Mouse (Mus musculus) hindbrain, embryonic 12.5 days (tissue): ENCODE measurements around the gene Pik3r3. TPM values are rescaled to one million over a fixed set of nuclear protein-coding genes. Genes with fewer than 3 reads are reported as not detected.
"Not testable (repeated sequence)": the region's sequence is repeated elsewhere in the genome, so short reads cannot be mapped to it uniquely, and the experiment has no call there.

Experiments
- ATAC-seq: fragments of 200-750 bp; cut with Nextera tagmentation; 2 replicates; pipeline ENCODE4 v1.8.0; 2017; ENCODE audit warnings: moderate TSS enrichment; ENCODE audit not compliant: low FRiP score
- H3K27ac ChIP-seq: fragments of 300-500 bp; sonication (generic); 2 replicates; pipeline ENCODE4 v1.5.1; 2016; ENCODE audit warnings: mild to moderate bottlenecking
- H3K27me3 ChIP-seq: fragments of 300-500 bp; sonication (generic); 2 replicates; pipeline ENCODE4 v1.6.1; 2016; ENCODE audit warnings: mild to moderate bottlenecking
- H3K36me3 ChIP-seq: fragments of 300-500 bp; sonication (generic); 2 replicates; pipeline ENCODE4 v1.6.1; 2016; ENCODE audit warnings: mild to moderate bottlenecking
- H3K4me1 ChIP-seq: fragments of 300-500 bp; sonication (generic); 2 replicates; pipeline ENCODE4 v1.6.1; 2016
- H3K4me2 ChIP-seq: fragments of 300-500 bp; sonication (generic); replicated peaks from 2 replicates; pipeline ENCODE4 v1.6.1; 2016; ENCODE audit warnings: mild to moderate bottlenecking
- H3K4me3 ChIP-seq: fragments of 300-500 bp; sonication (generic); 2 replicates; pipeline ENCODE4 v1.5.1; 2016; ENCODE audit warnings: mild to moderate bottlenecking
- H3K9ac ChIP-seq: fragments of 300-500 bp; sonication (generic); 2 replicates; pipeline ENCODE4 v1.6.1; 2016; ENCODE audit warnings: mild to moderate bottlenecking, moderate library complexity
- H3K9me3 ChIP-seq: fragments of 300-500 bp; sonication (generic); replicated peaks from 2 replicates; pipeline ENCODE4 v1.6.1; 2016; ENCODE audit warnings: mild to moderate bottlenecking
- WGBS: fragments of 180-500 bp; shearing (Covaris S2); methylation state at CpG from one replicate; pipeline ENCODE4 v1.1.7; 2016; 5-methylcytosine and 5-hydroxymethylcytosine counted together
- polyA plus RNA-seq: library from polyadenylated mRNA; unstranded; fragments of >200 nt; fragmentation: Nextera tagmentation; extraction: Ambion mirVana; gene quantifications from 2 replicates; pipeline ENCODE4 v1.2.1, GENCODE M21; 2016

Pik3r3 gene
- polyA plus RNA-seq, 1 experiment from 2014 or later = 108 TPM

GRCm38 (mm10) chr4:116221996-116222842 lies 801 bp downstream of the Pik3r3 start:
- under 1% methylated on average over 23 of the region's 23 CpGs for WGBS
- Histone ChIP-seq H3K4me3 (peak overlapping the region; percentile 67), H3K36me3 (no peaks in the 10 kb centered on the region), H3K9ac (peak overlapping the region; percentile 93), H3K9me3 (no peaks in the 10 kb centered on the region), H3K27me3 (no peaks in the 10 kb centered on the region), H3K4me1 (peaks cover 13% of the 10 kb centered on the region), H3K27ac (peak overlapping the region; percentile 100), H3K4me2 (peak overlapping the region; percentile 50)
- no peak for ATAC-seq

DNA sequence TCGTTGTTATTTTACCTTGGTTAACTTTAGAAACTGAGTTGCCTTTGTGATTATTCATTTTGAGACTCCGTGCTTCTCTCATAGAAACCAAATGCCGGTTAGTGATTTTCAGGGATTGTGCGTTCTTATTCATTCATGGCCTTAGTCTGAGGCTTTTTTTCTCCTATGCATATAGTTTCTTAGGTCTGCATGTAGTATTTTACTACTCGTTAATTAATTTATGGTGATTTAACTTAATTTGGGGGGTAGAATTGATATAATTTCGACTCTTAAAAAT lies 1.4 kb downstream of the Pik3r3 start:
- Histone ChIP-seq H3K36me3 (no peaks in the 10 kb centered on the region), H3K27ac (peak overlapping the region; percentile 100), H3K4me3 (peak overlapping the region; percentile 67), H3K4me2 (peak overlapping the region; percentile 50), H3K4me1 (peaks cover 15% of the 10 kb centered on the region), H3K9ac (peak overlapping the region; percentile 93), H3K9me3 (no peaks in the 10 kb centered on the region), H3K27me3 (no peaks in the 10 kb centered on the region)
- 2% methylated on average over 6 of the region's 6 CpGs for WGBS
- no peak for ATAC-seq

- Histone ChIP-seq H3K4me1 (no peaks in the 10 kb centered on the region), H3K4me2 (no peak overlapping the region), H3K27me3 (no peaks in the 10 kb centered on the region), H3K9ac (no peak overlapping the region), H3K27ac (no peak overlapping the region), H3K4me3 (no peak overlapping the region), H3K36me3 (0 out of 2 replicates have a peak, but pooled peaks cover 8% of the 10 kb centered on the region), H3K9me3 (no peaks in the 10 kb centered on the region)
- no peak for ATAC-seq
- 83% methylated on average over 3 of the region's 3 CpGs for WGBS
These were observed 22.0 kb downstream of the Pik3r3 start for GRCm38 (mm10) chr4:116243377-116243776.

DNA sequence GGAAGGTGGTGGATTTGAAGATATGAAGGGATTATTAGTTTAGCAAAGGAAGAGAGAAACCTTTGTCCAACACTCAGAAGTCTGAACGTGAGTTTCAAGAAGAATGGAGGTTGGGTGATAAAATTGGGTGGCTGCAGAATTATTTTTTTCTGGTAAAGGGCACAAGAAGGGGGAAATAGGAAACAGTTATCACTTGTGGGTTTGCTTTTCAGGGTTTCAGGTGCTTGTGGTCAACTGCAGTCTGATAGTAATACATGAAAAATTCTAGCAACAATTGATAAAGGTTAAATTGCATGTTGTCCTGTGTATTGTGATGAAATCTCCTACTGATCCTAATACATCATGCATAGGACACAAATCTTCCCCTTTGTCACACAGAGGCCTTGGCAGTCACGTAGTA lies 22.8 kb downstream of the Pik3r3 start:
- Histone ChIP-seq H3K4me2 (no peak overlapping the region), H3K27me3 (no peaks in the 10 kb centered on the region), H3K27ac (no peak overlapping the region), H3K9me3 (no peaks in the 10 kb centered on the region), H3K4me3 (no peak overlapping the region), H3K36me3 (0 out of 2 replicates have a peak, but pooled peaks cover 5% of the 10 kb centered on the region), H3K9ac (no peak overlapping the region), H3K4me1 (no peaks in the 10 kb centered on the region)
- 78% methylated on average over 2 of the region's 2 CpGs for WGBS
- ATAC-seq = no peak

DNA sequence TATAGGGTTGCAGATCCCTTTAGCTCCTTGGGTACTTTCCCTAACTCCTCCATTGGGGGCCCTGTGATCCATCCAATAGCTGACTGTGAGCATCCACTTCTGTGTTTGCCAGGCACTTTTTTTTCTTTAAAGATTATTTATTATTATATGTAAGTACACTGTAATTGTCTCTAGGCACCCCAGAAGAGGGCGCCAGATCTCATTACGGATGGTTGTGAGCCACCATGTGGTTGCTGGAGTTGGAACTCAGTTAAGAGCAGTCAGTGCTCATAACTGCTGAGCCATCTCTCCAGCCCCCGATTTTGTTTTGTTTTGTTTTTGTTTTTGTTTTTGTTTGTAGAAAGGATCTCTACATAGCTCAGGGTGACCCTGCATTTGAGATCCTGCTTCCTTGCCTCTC lies 24.5 kb downstream of the Pik3r3 start:
- H3K27ac ChIP-seq, H3K9me3 ChIP-seq, H3K27me3 ChIP-seq, H3K4me1 ChIP-seq, H3K4me3 ChIP-seq, H3K9ac ChIP-seq, ATAC-seq, H3K36me3 ChIP-seq, H3K4me2 ChIP-seq: not testable (repeated sequence)
- 36% methylated on average over 3 of the region's 3 CpGs for WGBS

DNA sequence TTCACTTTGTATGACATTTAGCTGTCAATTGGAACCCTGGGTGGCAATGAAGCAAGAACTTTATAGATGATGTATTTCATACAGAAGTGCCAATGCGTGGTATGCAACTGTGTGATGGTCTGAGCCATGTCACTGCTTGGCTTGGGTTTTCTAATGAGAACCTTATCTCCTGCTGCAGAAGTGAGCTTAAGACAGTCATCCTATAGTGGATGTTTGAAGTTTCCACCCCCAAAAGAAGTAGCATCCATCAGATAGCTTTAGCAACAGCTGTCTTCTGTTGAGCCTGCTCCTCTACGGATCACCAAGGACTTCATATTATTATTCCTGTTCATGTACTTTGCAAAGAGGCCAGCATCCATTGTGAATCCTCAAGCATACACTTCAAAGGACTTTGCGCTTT lies 28.6 kb downstream of the Pik3r3 start:
- Histone ChIP-seq H3K27me3 (no peaks in the 10 kb centered on the region), H3K4me2 (no peak overlapping the region), H3K27ac (no peak overlapping the region), H3K9me3 (no peaks in the 10 kb centered on the region), H3K9ac (no peak overlapping the region), H3K36me3 (no peaks in the 10 kb centered on the region), H3K4me3 (no peak overlapping the region), H3K4me1 (no peaks in the 10 kb centered on the region)
- no peak for ATAC-seq
- 90% methylated on average over 3 of the region's 3 CpGs for WGBS

- H3K9me3 ChIP-seq = no peaks in the 10 kb centered on the region
- H3K27ac ChIP-seq = no peak overlapping the region
- ATAC-seq = no peak
- WGBS = 94% methylated on average over 6 of the region's 6 CpGs
- H3K9ac ChIP-seq = no peak overlapping the region
- no peak overlapping the region for H3K4me3 ChIP-seq
- H3K27me3 ChIP-seq = no peaks in the 10 kb centered on the region
- no peak overlapping the region for H3K4me2 ChIP-seq
- H3K36me3 ChIP-seq = peaks cover 58% of the 10 kb centered on the region
- H3K4me1 ChIP-seq = no peaks in the 10 kb centered on the region
These were observed 46.8 kb downstream of the Pik3r3 start for GRCm38 (mm10) chr4:116268220-116268619.

DNA sequence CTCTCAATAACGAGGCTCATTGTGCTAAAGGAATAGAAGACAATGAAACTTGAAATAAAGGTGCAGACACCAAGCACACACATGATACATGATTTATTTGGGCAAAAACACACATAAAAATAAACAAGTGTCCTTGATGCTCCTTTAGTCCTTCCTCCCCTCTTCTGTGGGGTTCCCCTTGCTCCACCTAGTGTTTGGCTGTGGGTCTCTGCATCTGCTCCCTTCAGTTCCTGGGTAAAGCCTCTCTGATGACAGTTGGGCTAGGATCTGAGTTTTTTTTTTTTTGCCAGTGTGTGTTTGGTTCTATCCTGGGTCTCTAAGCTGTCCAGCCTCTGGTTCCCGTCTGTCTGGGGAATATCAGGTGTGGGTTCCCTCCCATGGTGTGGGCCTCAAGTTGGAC lies 60.8 kb downstream of the Pik3r3 start:
- H3K27ac ChIP-seq = no peak overlapping the region
- no peak overlapping the region for H3K9ac ChIP-seq
- 88% methylated on average over 2 of the region's 2 CpGs for WGBS
- no peak overlapping the region for H3K4me3 ChIP-seq
- H3K9me3 ChIP-seq = no peaks in the 10 kb centered on the region
- ATAC-seq = no peak
- no peaks in the 10 kb centered on the region for H3K4me1 ChIP-seq
- H3K27me3 ChIP-seq = no peaks in the 10 kb centered on the region
- H3K36me3 ChIP-seq = peaks cover 58% of the 10 kb centered on the region
- no peak overlapping the region for H3K4me2 ChIP-seq

GRCm38 (mm10) chr4:116291561-116291960 lies 70.1 kb downstream of the Pik3r3 start:
- no peak for ATAC-seq
- no peak overlapping the region for H3K4me3 ChIP-seq
- H3K9ac ChIP-seq = no peak overlapping the region
- no peak overlapping the region for H3K4me2 ChIP-seq
- H3K27ac ChIP-seq = no peak overlapping the region
- H3K27me3 ChIP-seq = no peaks in the 10 kb centered on the region
- H3K4me1 ChIP-seq = no peaks in the 10 kb centered on the region
- H3K36me3 ChIP-seq = peaks cover 80% of the 10 kb centered on the region
- H3K9me3 ChIP-seq = no peaks in the 10 kb centered on the region
- 95% methylated on average over 6 of the region's 6 CpGs for WGBS

GRCm38 (mm10) chr4:116293296-116293695 lies 71.9 kb downstream of the Pik3r3 start:
- WGBS = 89% methylated on average over 12 of the region's 12 CpGs
- H3K36me3 ChIP-seq = peaks cover 70% of the 10 kb centered on the region
- no peak; the same call in 1 of the 2 replicates for ATAC-seq

GRCm38 (mm10) chr4:116300878-116301355 lies 79.5 kb downstream of the Pik3r3 start:
- no peak for ATAC-seq
- WGBS = 72% methylated on average over 4 of the region's 4 CpGs
- Histone ChIP-seq H3K4me2 (no peak overlapping the region), H3K27me3 (no peaks in the 10 kb centered on the region), H3K4me1 (no peaks in the 10 kb centered on the region), H3K27ac (no peak overlapping the region), H3K9me3 (no peaks in the 10 kb centered on the region), H3K9ac (no peak overlapping the region), H3K36me3 (peaks cover 50% of the 10 kb centered on the region), H3K4me3 (no peak overlapping the region)

More at GRCm38 (mm10) chr4:116293296-116293695, 71.9 kb downstream of the Pik3r3 start:
- Histone ChIP-seq H3K4me2 (no peak overlapping the region), H3K27me3 (no peaks in the 10 kb centered on the region), H3K4me3 (no peak overlapping the region), H3K9ac (no peak overlapping the region), H3K4me1 (no peaks in the 10 kb centered on the region), H3K9me3 (no peaks in the 10 kb centered on the region), H3K27ac (no peak overlapping the region)

DNA sequence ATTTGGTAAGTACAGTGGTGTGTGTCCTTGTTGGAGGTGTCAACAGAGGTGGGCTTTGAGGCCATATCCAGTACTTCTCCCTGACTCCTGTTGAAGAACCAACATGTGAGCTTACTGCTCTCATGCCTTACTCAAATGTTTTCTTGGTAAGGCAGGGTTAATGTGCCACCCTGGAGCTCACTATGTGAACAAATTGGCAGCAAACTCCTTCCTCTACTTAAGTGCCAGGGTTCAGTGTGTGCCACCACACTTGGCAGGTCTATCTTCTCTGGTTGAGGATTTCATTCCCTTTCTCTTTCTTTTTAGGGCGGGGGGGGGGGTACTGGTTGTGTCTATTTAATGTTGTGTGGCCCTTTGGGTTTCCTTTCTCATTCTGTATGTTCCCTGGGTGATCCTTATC lies 83.1 kb downstream of the Pik3r3 start:
- H3K36me3 ChIP-seq = peaks cover 64% of the 10 kb centered on the region
- H3K9ac ChIP-seq = no peak overlapping the region
- no peak overlapping the region for H3K27ac ChIP-seq
- no peaks in the 10 kb centered on the region for H3K4me1 ChIP-seq
- WGBS = 11% methylated on average over 1 of the region's 1 CpGs
- no peak overlapping the region for H3K4me3 ChIP-seq
- no peak overlapping the region for H3K4me2 ChIP-seq
- no peaks in the 10 kb centered on the region for H3K27me3 ChIP-seq
- ATAC-seq = no peak
- H3K9me3 ChIP-seq = no peaks in the 10 kb centered on the region

- Histone ChIP-seq H3K9ac (no peak overlapping the region), H3K9me3 (no peaks in the 10 kb centered on the region), H3K4me3 (no peak overlapping the region), H3K27me3 (no peaks in the 10 kb centered on the region), H3K4me1 (no peaks in the 10 kb centered on the region), H3K27ac (no peak overlapping the region), H3K4me2 (no peak overlapping the region), H3K36me3 (peaks cover 90% of the 10 kb centered on the region)
- 93% methylated on average over 4 of the region's 4 CpGs for WGBS
- ATAC-seq = no peak
These were observed 96.2 kb downstream of the Pik3r3 start for GRCm38 (mm10) chr4:116317575-116317974.
